Mouse (Mus musculus): ENCODE data around the gene Ubap1l.

Ubap1l gene

DNA sequence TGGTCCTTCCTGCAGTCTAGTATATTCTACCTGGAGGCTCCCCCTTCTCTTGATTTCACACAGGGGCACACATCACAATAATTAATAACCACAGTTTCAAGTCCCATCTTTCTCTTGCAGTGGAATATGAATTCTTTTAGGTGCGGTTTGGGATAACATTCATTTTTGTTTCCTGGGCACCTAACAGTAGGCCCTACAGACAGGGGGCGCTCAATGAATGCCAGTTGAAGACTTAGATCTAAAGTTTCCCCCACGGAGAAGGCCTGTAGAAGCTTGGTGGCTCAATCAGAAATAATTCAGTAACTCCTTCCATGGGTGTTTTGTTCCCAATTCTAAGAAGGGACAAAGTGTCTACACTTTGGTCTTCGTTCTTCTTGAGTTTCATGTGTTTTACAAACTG is 11.6 kb downstream of the Ubap1l start:
- no peak for ATAC-seq (ENCODE audit: insufficient number of reproducible peaks, low FRiP score, low TSS enrichment)

DNA sequence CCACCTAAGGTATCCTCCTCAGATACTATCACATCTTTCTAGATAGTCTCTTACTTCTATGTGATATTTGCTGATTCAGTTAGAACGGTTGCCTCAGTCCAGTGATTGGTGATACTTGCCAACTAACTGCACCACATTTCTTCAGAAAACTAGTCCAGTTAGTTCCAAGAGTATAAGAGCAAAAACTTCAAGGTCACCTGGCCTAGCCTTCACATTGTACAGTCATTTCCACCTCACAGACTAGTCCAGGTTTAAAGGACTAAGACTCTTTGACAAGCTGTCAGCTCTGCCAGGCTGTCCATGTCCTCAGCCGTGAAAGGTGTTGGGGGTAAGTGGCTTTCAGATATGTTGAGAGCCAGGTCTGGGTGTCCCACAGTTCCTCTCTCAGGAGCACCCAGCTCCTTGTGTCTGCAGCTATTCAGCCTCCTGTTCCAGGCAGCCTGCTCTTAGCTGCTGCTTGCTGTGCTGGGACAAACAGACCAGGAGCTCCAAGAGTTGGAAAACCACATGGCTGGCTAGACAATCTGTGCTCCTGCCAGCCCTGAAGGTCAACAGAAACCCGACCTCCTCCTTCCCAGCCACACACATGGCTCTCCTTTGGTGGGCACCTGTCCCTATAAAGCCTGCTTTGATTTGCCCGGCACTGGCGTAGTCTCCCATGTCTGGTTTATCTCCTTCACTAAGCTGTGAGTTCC is 13.8 kb downstream of the Ubap1l start:
- ATAC-seq (ENCODE audit: insufficient number of reproducible peaks, low FRiP score, low TSS enrichment) = no peak

DNA sequence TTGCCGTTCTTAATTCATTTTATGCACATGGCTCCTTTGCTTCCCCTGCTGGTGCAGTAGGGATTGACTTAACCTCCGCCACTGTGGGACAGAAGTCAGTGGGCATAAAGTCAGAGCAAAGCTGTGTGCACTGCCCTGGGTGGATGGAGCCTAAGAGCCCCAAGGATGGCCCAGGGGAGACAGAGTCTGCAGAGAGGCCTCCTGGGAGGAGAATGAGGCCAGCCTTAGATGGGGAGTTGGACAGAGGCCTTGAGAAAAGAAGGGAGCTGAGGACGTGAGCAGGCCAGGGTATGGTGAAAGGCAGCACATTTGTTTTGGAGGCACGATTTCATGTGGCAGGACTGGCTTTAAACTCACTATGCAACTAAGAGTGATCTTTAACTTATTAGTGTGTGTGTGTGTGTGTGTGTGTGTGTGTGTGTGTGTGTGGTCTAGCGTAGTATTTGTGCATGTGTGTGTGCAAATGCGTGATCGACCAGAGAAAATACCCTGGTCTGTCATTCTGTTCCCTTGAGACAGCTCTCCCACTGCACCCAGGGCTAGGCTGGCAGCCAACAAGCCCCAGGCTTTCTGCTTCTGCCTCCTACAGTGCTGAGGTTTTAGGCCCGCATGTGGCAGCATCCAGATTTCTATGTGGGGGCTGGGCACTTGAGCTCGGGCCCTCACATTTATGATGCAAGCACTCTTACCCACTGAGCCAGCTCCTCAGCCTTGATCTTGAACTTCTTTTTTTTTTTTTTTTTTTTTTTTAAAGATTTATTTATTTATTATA is 14.5 kb downstream of the Ubap1l start:
- no peak for ATAC-seq (ENCODE audit: insufficient number of reproducible peaks, low FRiP score, low TSS enrichment)

DNA sequence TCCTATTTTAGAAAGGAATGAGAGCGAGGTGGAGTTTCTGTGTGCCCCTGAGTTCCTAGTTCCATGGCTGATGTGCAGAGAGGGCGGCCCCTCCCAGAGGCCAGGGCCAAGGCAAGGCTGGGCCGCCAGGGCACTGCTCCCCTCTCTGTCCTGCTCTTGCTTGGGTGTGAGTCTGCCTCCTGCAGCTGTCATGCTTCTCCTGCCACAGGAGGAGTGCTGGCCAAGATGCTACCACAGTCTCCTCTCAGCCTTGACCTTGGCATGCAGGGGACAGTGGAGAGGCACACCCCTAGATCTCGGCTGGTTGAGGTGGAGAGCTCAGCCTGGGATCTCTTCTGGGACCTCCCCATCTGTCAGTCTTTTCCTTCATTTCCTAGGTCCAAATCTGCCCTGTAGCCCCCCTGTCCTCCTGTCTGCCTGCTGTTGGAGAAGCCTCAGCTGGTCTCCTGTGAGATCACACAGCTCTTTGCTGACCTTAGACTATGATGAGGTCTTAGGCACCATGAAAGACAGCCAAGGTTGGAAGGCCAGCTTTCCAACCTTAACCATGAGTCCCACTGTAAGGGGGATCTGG is 20.3 kb downstream of the Ubap1l start:
- no peak for ATAC-seq (ENCODE audit: insufficient number of reproducible peaks, low FRiP score, low TSS enrichment)

DNA sequence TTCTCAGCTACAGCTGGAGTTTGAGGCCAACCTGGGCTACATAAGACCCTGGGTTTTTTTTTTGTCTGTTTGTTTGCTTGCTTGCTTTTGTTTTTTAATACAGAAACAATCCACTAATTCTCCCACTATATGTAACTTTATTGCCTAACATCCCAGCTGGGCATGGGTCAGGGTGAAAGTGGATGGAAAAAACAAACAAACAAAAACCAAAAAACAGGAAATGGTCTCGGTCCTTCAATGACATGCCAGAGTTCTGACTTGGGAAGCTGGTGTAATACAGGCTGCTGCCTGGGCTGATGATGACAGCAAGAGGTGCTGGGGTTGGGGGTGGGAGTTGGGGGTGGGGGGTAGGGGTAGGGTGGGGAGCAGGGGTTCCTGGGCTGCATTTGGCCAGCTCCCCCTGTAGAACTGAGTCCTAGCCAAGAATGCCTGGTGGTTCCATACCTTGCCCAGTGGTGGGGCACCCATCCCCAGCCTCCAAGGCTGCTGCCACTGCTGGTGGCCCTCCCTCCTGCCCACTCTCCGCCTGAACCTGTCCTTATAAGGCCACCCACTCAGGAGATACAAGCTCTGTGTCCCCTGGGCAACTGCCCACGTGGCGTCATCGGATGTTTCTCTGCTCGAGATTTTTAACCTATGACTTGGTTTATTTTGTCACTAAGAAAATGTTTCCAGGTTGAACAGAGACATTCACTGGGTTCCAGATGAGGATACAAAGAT is 21.4 kb downstream of the Ubap1l start:
- no peak for ATAC-seq (ENCODE audit: insufficient number of reproducible peaks, low FRiP score, low TSS enrichment)

DNA sequence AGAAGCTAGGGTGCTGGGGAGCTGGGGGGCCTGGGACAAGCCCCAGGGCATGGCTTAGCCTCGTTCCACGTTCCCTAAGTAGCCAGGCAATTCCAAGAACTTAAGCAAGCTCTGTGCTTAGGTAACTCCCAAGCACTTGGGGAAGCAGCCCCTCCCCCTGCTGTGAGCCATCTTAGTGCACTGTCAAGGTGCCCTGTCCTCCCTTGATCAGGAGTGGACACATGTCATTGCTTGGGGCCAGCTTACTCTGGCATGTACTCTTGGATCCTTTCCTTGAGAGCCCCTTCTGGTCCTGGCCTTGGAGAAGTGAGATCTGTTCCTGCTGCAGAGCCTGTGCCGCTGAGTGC is 21.9 kb downstream of the Ubap1l start:
- ATAC-seq (ENCODE audit: insufficient number of reproducible peaks, low FRiP score, low TSS enrichment) = no peak

DNA sequence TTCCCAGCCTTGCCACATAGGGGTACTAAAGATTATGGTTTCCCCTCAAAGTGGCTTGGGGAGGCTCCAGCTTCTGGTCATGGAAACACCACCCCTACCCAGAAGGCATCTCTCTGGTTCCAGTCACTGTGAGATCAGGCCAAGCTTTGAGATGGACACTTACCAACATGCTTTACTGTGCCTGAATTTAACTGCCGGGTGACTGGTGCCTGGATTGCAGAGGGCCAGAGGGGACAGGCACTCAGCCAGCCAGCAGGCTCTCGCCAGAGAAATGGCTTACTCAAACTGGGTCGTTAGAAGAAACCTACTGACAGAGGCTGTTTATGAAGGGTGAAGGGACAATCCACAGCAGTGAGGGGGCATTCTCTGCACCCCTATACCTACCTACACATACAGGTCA is 23.4 kb downstream of the Ubap1l start:
- no peak for ATAC-seq (ENCODE audit: insufficient number of reproducible peaks, low FRiP score, low TSS enrichment)

DNA sequence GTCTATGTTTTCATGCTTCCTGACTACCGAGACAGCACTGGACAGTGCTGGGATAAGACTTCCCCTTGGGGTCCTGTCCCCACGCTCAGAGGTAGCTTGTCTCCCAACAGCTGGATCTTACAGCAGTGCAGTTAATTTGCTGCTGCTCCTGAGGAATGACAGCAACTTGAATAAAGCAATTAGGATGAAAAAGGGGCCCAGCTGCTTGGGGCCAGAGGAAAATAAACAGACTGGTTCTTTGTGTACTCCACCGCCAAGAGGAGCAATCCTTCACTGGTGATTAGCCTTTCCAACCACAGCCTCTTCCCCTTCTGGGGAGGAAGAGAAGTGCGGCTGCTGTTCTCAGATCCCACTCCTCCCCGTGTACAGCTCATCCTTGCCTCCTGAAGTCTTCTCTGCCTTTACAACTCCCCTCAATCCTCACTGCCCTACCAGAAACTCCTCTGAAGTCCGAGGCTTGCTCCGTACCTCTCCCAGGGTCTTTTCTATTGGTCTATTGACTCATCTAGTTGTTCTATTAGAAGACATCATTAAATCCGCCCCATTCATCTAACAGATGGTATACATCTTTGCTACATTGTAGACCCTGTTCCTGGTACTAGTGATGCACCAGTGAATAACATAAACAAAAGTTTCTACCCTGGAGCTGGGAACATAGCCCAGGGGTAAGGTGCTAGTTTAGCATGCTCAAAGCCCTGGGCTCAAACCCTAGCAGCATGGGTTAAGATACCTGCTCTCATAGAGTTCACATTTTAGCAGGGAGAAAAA is 25.7 kb downstream of the Ubap1l start:
- no peak for ATAC-seq (ENCODE audit: insufficient number of reproducible peaks, low FRiP score, low TSS enrichment)

DNA sequence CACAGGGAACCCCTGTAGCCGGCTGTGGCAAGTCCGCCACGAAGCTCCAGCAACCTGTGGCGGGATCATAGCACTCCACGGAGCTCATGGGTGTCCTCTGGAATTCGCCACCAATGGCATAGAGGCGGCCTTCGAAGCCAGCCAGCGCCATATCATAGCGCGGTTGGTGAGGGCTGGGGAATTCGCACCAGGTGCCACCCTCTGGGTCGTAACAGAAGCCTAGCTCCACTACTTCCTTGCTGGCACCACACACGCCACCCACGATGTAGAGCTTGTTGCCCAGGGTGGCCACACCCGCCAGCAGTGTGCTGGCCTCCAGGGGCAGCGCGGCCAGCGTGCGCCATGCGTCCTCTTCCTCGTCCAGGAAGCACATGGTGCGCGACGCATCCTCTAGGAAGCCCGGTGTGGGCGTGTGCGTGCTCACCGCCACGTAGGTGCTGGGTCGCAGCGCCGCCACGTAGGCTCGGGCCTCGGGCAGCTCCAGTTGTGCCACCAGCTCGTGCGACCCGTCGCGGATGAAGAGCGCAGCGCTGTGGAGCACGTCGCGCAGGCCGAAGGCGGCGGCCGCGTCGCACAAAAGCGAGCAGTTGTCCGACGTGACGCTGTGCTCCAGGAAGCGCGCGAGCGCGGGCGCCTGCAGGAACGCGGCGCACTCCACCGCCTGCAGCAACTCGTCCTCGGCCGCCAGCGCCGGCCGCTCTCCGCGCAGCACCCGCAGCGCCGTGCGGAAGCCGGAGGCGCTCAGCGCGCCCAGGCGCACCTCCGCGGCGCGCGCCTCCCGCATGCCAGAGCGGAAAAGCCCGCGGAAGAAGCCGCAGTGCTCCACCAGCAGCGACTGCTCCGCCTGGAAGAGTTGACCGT is 30.1 kb downstream of the Ubap1l start:
- no peak for ATAC-seq (ENCODE audit: insufficient number of reproducible peaks, low FRiP score, low TSS enrichment)

DNA sequence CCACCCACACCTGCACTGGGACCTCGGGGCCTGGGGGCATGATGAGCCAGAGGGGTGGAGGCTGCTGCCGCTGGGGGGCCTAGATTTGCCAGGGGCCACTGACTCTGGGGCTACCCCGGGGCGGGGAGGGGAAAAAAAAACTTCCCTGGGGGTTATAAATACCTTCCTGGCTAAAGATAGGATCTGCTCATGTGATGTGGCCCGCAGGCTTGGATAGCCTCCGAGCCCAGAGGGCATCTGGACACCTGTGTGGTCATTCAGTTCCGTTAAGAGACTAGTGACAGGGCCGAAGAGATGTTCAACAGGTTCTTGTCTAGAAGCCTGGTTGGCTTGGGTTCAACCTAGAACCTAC is 30.7 kb downstream of the Ubap1l start, which contains the start of gene Kbtbd13:
TSS of gene Kbtbd13 (minus strand) at position 40 of the 352 bp plus-strand sequence.
- ATAC-seq (ENCODE audit: insufficient number of reproducible peaks, low FRiP score, low TSS enrichment) = no peak

DNA sequence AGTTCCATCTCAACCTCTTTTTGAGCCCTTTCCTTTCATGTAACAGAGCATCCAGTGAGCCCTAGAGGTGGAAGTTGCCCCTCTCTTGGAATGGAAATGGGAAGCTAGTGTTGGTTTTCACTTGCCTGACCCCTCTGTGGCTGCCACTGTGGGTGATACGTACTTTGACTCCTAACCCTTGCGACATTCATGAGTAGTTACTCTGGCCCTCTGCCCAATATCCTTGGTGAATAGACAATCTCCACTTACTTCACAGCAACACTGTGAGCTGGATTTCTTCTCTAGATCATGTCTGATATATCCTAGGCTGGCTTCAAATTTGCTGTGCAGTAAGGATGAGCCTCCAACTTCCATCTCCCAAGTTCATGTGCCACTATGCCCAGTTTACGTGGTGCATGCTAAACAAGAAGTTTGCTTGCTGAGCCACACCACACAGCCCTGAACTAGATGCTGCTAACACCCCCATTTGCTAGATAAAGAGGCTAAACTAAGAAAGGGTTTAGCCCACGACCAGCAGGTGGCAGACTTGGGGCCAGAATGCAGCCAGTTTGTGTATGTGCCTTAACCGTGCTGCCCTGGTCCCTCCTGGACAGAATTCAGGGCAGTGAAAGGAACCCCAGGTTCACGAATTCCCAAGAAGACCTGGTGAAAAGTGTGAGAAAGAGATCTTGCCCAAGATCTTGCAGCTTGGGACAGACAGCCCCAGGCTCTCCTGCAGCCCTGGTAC is 32.0 kb downstream of the Ubap1l start:
- no peak for ATAC-seq (ENCODE audit: insufficient number of reproducible peaks, low FRiP score, low TSS enrichment)

DNA sequence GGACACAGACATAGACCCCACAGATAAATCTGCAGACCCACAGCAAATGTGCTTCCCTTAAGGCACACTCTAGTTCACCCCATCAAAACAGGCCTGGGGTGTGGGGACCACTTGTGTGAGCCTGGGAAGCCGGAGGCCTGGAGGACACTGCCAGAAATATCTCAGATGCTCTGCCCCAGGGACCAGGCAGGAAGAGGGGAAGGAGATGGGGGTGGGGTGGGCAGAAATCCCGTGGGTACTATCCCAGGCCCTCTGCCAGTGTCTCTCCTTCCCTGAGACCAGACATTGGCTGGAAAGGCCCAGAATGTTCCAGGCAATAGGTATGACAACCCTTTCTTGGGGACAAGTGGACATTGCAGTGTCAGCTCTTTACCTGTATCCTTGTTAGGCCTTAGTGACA is 32.8 kb downstream of the Ubap1l start:
- no peak for ATAC-seq (ENCODE audit: insufficient number of reproducible peaks, low FRiP score, low TSS enrichment)

DNA sequence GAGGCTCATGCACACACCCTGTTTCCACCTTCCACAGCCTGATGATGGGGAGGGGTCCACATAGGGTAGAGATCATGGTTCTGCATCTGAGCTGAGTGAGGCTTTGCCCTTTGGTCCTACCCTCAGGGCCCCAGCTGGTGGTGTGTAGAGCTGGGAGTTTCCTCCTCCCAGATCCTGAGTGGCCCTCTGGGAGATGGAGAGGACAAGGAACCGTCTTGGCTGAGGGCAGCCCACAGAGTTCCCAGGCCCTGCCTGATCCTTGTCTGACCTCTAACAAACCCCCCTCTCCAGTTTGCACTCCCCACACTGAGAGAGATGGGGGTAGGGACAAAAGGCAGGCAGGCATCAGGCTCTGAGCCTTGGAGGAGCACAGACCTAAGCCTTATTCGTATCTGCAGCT is 33.5 kb downstream of the Ubap1l start:
- no peak for ATAC-seq (ENCODE audit: insufficient number of reproducible peaks, low FRiP score, low TSS enrichment)

DNA sequence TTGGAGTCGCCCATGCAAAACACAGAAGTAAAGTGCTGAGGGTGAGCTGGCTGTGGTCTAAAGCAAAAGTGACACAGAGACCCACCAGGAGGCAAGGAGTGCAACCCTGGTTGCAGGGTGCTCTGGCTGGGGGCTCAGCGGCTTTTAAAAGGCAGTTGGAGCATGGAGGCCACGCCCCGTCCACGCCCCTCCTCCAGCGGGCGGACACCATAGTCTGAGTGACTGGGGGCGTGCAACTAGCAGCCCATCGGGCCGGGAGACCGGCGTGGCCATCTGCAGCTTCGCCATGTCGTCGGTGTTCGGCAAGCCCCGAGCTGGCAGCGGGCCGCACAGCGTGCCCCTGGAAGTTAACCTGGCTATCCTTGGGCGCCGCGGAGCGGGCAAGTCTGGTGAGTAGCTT is 37.4 kb downstream of the Ubap1l start, which contains the start of gene Rasl12:
TSS of gene Rasl12 (plus strand) at position 228 of the 400 bp plus-strand sequence.
- no peak for ATAC-seq (ENCODE audit: insufficient number of reproducible peaks, low FRiP score, low TSS enrichment)

DNA sequence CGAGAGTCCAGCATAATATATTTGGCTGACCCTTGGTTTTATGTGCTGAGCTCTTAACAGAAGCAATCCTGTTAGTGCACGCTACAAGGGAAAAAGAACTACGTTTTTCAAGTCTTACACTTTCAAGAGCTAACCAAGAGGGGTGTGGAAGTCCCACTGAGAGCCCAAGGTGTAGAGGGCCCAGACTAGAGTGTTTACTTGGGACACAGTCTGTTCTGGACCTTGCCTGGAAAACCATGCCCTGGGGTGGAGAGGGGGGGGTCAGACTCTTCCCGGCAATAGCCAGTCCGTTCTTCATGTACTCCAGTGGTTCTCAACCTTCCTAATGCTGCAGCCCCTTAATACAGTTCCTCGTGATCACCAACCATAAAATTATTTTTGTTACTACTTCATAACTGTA is 39.1 kb downstream of the Ubap1l start:
- ATAC-seq (ENCODE audit: insufficient number of reproducible peaks, low FRiP score, low TSS enrichment) = no peak

DNA sequence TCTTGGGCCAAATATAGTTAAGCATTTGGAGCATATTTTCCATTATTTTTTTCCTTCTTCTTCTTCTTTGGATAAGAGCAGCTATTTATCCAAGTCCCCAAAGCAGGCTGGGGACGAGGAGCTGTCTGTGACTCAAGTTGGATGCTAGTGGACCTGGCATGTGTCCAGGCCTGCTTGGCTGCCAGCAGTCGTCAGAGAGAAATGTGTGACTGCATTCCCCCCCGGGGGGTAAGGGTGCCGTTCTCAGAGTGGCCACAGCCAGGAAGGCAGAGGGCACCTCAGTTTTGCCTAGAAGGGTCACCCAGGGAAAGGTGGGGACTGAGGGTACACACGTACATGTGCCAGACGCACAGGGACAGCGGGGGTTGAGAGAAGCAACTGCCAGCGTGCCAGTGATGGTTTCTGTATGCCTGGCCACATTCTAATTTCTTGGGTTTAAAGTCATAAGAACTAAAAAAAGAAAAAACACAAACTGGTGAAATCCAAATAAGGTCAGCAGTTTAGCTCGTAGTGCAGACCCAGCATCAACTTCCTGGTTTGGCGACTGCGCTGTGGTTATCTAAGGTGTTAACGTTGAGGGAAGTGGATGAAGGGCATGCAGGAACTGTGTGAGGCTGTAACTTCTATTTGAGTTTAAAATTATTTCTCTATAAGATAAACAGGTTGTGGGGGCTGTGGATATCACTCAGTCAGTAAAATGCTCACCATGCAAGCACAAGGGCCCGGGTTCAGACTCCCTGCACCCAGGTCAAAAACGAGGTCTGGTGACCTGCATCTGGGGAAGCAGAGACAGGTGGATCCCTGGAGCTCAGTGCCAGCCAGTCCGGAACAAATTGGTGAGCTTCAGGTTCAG is 43.7 kb downstream of the Ubap1l start:
- ATAC-seq (ENCODE audit: insufficient number of reproducible peaks, low FRiP score, low TSS enrichment) = no peak; the same call in 1 of the 2 replicates

DNA sequence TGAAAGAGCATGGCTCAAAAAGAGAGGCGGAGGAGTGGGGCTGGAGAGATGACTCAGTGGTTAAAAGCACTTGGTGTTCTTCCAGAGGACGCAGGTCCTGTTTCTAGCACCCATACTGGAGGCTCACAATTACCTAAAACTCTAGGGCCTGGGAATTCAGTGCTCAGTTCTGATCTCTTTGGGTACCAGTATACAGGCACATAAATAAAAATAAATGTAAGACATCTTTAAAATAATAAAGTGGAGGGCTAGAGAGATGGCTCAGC is 44.3 kb downstream of the Ubap1l start:
- no peak for ATAC-seq (ENCODE audit: insufficient number of reproducible peaks, low FRiP score, low TSS enrichment)

DNA sequence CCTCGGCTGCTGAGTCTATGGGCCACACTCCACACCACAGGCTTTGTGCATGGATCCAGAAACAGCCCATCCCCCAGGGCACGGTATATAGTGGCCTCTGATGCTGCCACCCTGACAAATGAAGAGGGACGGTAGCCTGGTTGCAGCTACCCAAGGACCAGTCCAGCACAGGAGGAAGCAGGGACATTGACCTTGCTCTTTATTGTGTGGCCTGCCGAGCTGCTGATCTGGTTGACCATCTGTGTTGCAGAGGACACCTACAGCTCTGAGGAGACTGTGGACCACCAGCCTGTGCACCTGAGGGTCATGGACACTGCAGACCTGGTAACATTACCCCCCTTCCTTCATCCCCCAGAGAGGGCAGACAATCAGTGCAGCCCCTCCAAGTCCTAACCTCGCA is 46.5 kb downstream of the Ubap1l start:
- ATAC-seq (ENCODE audit: insufficient number of reproducible peaks, low FRiP score, low TSS enrichment) = no peak
